Mouse (Mus musculus): ENCODE measurements around the gene Rita1. TPM values are rescaled to one million over a fixed set of nuclear protein-coding genes. Genes with fewer than 3 reads are reported as not detected.

The Rita1 gene
- polyA plus RNA-seq, 1 experiment, result 34.8 TPM

DNA sequence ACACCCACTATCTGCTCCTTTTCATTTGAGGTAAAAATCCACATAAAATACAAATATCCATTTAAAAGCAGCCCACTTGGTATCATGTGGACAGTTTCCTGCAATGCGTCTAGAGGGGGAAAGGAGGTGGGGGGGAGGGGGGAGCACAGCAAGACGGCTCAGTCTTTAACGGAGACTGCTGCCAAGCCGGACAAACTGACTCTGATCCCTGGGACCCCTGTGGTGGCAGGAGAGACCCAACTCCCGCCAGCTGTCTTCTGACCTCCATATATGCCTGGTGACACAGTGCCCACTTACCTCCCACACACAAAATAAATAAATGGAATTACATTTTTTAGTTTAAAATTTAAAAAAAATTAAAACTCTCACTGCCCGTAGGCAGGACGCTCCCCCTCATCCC is 8.9 kb downstream of the Rita1 start:
- no peak for DNase-seq (ENCODE audit: extremely low spot score in 1 of 2, low spot score in 1 of 2)

DNA sequence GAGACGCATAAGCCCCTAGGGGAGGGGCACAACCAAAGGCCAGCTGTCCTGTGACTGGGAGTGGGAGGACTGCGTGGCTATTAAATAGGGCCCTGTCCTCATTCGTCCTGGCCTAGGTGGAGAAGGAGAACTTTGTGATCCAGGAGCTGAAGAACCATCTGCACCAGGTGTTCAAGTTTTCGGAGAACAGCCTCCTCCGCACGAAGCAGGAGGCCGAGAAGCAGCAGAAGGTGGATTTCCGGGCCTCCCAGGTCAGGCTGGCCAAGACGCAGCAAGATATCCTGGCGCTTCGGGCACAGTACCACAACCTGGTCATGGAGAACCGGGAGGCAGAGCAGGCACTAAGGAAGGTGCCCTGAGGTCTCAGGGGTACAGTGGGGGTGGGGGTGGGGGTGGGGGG is 10.2 kb downstream of the Rita1 start:
- no peak for DNase-seq (ENCODE audit: extremely low spot score in 1 of 2, low spot score in 1 of 2)

DNA sequence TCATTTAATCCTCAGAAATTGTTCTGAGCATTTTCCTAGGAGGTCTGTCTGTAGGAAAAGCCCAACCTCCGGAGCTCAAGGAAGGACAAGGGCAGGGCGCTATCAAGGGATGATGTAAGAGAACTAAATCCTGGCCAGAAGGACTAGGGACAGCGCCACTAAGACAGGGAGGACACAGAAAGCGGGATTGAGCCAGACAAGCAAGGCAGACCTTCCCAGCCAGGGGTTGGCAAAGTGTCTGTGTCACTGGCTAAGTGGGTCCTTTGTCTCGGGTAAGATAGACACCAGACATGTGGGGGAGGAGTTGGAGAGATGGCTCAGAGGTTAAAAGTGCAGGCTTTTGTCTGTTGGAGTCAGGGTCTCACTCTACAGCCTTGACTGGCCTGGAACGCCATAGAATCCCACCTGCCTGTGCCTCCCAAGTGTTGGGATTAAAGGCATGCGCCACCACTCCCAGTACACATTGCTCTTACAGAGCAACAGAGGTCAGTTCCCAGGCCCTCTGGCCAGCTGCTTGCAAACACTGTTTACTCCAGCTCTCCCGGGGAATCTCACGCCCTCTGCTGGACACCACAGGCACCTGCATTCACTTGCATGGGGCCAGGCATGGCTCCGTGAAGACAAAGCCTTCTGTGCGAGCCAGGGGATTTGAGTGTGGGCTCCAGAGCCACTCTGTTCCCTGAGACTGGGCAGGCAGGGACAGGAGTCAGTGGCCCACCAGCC is 11.3 kb downstream of the Rita1 start:
- DNase-seq (ENCODE audit: extremely low spot score in 1 of 2, low spot score in 1 of 2), result no peak

DNA sequence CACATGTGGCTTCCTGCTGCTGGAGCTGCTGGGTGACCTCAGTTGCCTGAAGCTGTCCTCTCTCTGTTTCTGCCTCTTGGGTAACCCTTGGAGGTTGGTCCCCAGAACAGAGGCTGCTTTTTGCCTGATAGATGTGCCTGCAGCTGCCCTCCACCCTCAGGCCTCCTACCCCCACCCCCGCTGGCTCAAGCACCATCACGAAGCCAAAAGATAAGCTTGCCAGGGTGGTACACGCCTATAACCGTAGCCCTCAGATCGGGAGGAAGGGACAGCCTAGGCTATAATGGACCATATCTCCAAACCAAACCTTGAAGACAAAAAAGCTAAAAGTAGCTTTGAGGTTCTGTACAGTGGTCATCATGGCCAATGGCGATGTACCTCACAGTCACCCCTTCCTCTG is 12.8 kb downstream of the Rita1 start:
- no peak for DNase-seq (ENCODE audit: extremely low spot score in 1 of 2, low spot score in 1 of 2)

DNA sequence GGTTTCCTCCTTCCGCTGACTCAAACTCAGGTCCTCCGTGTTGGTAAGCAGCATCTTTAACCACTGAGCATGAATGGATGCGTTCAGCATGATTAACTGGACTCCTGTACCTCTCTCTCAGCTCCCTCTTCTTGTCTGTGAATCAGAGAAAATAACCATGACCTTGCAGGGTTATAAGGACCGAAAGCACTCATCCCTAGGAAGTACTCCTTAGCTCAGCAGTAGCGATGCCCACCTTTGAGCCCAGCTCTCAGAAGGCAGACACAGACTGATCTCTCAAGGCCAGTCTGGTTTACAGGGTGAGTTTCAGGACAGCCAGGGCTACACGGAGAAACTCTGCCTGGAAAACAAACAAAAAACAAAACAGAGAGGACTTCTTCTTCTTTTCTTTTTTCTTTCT is 17.9 kb downstream of the Rita1 start:
- DNase-seq (ENCODE audit: extremely low spot score in 1 of 2, low spot score in 1 of 2), result no peak

DNA sequence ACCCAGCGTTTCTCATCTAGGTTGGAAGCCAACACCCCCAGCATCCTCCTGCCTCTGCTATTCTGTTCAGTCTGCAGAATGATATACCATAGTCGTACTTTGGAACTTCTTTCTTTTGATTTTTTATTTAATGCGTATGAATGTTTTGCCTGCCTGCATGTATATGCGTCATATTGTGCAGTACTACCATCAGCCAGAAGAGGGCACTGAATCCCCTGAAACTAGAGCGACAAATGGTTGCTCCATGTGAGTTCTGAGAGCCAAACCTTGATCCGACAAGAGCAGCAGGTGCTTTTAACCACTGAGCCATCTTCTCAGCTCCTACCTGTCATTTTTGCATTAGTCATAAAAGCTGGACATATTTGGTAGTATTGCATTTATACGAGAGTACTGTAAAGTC is 20.2 kb downstream of the Rita1 start:
- DNase-seq (ENCODE audit: extremely low spot score in 1 of 2, low spot score in 1 of 2), result peak in 1 of 2 experiments; percentile 27

DNA sequence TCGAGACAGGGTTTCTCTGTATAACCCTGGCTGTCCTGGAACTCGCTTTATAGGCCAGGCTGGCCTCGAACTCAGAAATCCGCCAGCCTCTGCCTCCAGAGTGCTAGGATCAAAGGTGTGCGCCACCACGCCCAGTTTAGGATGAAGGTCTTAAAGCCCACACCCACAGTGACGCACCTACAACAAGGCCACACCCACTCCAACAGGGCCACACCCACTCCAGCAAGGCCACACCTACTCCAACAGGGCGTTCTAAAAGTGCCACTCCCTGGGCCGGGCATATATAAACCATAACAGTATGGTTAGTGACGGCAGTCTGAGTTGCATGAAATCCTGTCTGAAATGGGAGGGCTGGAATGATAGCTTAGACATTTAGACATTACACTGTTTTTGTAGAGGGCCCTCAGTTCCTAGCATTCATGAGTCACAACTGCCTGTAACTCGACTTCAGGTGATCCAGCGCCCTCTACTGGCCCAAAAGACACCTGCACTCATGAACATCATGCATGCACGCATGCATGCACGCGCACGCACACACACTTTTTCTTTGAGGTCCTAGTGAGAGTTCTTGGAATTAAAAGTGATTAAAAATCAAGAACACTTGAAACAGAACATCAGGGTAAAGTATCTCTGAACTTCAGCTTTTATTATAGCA is 21.9 kb downstream of the Rita1 start:
- DNase-seq (ENCODE audit: extremely low spot score in 1 of 2, low spot score in 1 of 2), result no peak

DNA sequence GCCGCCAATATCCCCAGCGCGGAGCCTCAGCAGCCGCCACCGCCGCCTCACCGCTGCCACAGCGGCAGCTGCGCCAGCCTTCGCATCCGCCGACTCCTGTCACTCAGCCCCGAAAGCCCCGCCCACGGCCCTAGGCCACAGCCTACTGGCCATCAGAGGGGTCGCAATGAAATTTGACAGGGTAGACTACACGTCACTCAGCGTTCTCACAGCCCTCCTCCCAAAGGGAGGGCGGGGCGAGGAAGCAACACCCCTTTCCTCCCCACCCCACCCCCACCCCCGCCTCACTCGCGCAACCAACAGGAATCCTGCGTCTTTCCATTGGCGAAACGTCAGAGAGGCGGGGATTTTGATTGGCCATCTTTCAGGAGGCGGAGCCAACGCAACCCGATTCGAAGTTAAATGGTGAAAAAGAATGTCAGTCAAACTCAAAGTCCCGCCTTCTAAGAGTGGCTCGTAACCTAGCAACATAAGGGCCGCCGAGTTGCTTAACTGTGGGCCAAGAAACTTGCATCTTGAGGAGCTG is 23.8 kb downstream of the Rita1 start, which contains the start of the genes Tpcn1 and Iqcd:
Gene Tpcn1, minus strand, starts transcription at position 105 of the 526 bp plus-strand sequence.
Gene Iqcd, plus strand, starts transcription at position 448 of the 526 bp plus-strand sequence.
- DNase-seq (ENCODE audit: extremely low spot score in 1 of 2, low spot score in 1 of 2), result peak; percentile 98 to 99

DNA sequence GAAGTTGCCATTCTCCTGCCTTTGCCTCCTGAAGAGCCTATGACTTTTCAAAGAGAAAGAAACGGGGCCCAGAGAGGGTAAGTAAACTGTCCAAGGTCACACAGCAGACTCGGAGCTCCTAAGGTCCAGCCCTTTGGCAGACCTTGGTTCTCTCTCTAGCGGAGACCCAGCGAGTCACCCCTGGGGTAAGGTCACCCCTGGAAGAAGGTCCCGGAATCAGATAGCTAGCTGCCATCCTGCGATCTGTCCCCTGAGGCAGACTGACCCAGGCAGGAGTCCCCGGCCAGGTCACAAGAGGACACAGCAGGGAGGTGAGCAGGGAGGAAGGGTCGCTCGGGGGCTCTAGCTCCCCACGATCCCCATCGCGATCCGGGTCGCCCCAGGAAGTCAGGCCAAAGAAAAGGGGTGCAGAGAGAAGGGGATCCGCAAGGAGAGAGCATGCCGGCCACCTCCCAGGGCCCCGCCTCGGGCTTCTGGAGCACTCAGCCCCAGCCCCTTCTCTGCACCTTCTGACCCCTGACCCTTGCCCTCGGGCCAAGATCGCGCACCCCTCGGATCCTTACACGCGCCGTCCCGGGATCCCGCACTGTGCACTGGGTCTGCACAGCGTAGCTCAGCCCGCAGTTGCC is 24.3 kb downstream of the Rita1 start:
- DNase-seq (ENCODE audit: extremely low spot score in 1 of 2, low spot score in 1 of 2), result no peak

DNA sequence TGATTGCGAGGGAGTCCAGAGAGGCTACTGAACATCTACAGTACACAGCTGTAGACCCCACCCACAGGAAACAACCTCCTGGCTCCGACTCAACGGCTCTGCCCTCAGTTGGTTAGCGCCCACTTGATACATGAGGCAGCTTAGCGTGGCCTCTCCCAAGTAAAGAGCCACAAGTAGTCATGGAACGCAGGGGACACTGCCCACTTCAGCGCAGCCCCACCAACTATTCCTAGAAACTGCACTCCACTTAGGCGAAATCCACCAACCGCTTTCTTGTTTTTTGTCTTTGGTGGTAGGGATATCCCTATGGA is 24.8 kb downstream of the Rita1 start:
- no peak for DNase-seq (ENCODE audit: extremely low spot score in 1 of 2, low spot score in 1 of 2)

DNA sequence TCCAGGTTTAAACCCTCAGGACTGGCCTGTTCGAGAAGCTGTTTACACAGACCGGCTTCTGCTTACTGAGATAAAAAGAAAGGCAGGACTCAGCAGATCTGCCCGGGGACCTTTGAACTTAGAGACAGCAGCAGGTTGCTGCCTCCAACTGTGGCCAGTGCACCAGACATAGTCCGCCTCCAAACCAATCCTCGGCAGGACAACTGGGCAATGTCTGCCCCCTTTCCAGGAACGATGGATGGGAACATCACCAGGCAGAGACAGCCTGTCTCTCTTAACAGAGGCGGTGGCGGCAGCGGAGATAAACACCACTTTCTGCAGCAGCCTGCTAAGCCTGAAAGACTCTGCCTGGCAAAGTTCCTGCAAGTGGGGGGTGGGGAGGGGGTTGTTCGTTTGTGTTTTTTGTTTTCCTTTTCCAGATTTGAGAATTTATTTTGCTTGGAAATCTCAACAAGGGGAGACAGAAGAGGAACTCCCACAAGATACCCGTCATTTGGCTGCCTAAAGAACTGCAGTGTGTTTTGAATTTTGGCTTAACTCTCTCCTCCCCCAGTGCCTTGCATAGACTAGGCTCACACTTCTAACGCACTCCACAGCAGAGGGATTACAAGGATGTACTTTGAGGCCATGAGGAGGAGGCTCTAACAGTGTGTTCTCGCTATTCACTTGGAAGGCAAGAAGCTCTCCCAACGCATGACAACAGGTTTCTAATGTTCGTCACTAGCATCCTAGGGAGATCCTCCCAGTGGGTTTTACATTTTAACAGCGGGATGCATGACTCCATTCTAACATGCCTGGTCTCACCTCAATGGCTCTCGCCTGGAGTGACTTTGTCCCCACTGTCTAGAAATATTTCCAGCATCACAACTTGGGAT is 25.4 kb downstream of the Rita1 start:
- DNase-seq (ENCODE audit: extremely low spot score in 1 of 2, low spot score in 1 of 2), result peak in 1 of 2 experiments; percentile 67

DNA sequence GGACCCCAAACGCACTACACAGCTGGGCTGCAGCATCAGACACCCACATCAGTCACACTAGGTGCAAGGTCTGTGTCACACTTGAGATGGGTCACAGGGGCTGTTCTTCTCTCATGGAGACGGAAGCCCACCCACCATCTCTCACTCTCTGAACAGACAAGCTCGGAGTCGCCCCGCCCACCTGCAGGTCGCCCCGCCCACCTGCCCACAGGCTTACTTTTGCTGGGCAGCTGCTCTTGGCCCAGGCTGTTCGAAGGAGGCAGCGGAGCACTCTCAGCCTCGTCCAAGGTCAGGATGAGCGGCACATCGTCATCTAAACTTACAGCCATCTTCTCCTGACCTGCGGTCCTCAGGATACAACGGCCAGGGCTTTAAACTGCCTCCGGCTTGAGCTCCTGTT is 27.4 kb downstream of the Rita1 start:
- no peak for DNase-seq (ENCODE audit: extremely low spot score in 1 of 2, low spot score in 1 of 2)

DNA sequence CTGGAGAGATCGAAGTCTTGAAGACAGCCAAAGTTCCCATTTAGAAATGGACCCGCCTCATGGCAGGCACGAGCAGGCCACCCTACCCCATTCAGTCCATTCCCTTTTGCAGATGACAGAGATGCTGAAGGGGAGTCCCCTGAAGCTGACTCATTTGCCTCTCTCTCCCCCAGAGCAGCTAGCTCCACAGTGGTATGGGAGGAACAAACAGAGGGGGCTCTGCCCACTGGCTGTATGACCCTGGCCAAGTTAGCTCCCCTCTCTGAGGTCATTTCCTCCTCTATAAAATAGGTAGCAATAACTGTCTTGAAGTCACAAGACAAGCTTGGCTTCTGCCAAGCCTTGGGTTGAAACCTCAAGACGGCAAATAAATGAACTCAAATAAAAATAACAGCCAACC is 28.9 kb downstream of the Rita1 start:
- DNase-seq (ENCODE audit: extremely low spot score in 1 of 2, low spot score in 1 of 2), result no peak

DNA sequence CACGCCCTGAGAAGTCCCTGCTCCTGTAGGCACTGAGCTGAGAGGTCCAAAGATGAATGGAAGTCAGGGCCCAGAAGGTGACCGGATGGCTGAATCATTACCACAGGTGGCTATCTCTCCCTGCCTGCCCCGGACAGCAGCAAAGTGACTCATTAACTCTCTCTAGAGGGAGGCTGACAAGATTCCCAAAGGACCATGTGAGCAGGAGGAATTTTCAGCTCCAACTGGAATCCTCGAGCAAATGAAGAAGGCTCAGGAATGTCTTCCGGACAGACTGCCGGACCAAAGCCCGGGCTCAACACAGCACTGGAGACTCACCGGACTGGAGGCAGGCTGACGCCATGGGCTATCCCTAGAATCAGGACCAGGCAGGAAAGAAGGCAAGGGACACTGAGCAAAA is 30.4 kb downstream of the Rita1 start:
- no peak for DNase-seq (ENCODE audit: extremely low spot score in 1 of 2, low spot score in 1 of 2)

DNA sequence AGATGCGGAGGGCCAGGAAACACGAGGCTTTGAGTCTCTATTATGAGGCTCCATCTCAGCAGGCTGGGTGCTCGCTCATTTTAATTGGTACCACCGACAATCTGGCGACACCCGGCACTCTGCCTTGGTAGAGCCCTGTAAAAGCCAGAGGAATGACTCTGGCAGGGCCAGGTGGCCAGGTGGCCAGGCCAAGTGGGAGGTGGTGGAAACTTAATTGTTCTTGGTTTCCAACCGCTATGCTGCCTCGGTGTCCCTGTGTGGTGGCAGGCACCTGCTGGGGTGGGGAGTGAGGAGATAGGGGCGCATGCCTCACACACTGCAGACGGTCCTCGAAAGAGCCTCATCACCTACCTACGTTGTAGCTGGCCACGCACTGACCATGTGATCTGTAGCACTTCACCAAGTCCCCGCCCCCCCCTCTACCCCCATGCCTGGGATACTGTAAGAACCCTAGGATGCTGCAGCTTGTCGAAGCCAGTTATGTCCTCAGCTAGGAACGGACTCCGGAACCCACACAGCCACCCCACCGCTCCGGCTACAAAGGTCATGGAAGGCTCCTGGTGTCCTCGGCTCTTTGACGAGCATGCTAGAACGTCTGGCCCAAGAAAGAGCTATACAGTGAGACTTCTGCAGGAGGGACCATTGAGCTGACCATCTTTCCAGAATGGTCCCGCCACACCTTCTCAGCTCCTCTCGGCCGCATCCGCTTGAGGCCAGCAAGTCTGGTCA is 32.3 kb downstream of the Rita1 start:
- no peak for DNase-seq (ENCODE audit: extremely low spot score in 1 of 2, low spot score in 1 of 2)

DNA sequence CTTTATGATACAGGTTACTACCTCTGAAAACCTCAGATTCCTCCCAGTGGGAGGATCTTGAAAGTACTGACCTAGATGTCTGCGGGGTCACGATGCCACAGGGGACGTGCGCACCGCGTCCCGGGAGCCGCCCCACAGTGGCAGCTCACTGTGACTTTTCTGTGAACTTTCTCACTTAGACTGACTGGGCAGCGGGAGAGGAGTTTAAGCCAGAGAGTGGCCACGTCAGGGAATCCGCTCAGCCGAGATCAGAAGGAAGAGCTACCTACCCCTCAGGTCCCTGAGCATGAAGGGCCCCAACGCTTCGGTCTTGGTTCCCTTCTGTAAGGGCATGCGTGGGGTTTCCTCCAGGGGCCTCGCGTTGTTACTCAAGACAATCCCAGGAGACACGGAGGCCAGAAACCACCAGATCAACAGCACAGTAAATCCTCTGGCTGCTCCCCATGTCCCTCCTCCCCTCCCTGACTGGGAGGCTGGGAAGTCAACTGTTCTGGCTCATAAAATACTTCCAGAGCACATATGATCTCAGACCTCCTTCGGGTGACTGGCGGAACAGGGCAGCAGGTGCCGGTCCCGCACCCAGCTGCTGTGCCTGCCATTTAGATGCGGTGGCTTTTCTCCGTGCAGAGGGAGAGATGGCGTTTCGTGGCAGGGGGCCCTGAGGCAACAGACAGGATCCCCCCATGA is 33.0 kb downstream of the Rita1 start:
- DNase-seq (ENCODE audit: extremely low spot score in 1 of 2, low spot score in 1 of 2), result no peak

DNA sequence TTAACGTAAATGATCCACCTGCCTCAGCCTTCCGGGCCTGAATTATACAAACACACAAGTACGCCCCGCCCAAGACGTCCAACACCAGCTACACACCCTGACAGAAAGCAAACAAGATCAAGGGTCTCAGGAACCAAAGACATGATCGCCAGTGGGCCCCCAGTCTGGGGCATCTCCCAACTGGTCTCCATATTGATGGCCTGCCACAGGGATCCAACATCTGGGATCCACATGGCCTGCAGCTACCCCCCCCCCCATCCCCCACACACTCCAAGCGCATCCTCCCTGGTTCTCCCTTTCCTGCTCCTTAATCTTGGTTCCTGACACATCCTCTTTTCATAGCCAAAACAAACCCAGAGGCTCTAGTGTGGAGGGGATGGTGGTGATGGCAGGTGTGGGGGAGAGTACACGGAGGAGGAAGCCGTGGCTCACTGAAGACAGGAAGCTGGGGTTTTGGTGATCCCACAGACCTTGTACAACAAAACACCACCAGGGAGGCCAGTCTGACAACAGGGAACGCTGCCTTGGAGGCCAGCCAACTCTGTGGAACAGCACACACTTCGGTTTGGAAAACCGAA is 33.8 kb downstream of the Rita1 start:
- no peak for DNase-seq (ENCODE audit: extremely low spot score in 1 of 2, low spot score in 1 of 2)

DNA sequence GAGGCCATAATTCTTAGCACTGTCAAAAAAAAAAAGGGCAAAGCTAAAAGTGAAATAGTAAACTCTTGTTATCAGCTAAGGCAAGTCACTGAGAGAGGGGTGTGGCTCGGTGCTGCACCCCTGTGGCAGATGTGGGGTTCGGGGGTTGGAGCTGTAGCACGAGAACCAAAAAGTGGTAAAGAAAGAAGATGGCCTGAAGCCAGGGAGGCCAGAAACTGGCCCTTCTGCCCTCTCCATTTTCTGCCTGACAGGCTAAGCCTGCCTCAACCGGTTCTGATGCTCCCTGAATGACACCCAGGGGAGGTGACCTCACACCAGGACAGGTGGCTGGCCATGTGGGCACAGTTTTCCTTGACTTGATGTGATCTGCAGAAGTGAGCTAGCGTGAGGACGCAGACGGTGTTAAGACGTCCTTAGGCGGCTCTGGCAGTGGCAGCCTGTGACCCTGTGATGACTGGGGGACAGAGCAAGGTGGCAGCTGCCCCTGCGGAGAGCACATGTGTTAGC is 34.4 kb downstream of the Rita1 start:
- no peak for DNase-seq (ENCODE audit: extremely low spot score in 1 of 2, low spot score in 1 of 2)

DNA sequence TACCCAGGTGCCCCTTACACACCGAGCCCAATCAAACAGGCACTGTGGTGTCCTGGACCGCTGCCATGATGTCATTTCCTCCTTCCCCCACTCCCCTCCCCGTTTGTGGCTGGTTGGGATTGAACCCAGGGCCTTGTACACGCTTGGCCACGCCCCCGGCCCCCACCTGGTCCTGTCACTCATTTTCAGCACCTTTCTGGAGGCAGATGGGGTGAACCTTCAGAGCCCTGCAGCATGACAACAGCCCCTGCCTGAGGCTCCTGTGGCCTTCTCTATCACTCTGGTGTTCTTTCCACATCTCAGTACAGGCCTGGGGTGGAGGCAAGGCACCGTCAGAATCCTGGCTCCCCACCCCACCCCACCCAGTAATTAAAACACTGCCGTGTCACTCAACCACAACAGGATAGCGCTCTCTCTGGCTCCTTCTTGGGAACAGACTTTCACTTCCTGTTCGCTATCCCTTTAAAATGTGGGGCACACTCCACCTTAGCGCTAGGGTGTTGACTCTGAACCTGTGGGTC is 35.5 kb downstream of the Rita1 start:
- no peak for DNase-seq (ENCODE audit: extremely low spot score in 1 of 2, low spot score in 1 of 2)
